Mouse (Mus musculus) lung, postnatal 0 days (tissue): ENCODE measurements around the gene Ifna16. TPM values are rescaled to one million over a fixed set of nuclear protein-coding genes. Genes with fewer than 3 reads are reported as not detected.

ENCODE experiments used
- ATAC-seq: fragments of 200-750 bp; cut with Nextera tagmentation; 2 replicates; pipeline ENCODE4 v1.8.0; 2017; ENCODE audit warnings: moderate library complexity
- DNase-seq: peaks from one replicate; pipeline ENCODE4 v3.0.0-alpha.2; 2016; ENCODE audit warnings: low spot score
- H3K27ac ChIP-seq: fragments of 300-500 bp; sonication (generic); 2 replicates; pipeline ENCODE4 v1.5.1; 2014; ENCODE audit warnings: antibody characterized with exemption, mild to moderate bottlenecking, low read length, mixed read lengths
- H3K27me3 ChIP-seq: fragments of 300-500 bp; sonication (generic); replicated peaks from 2 replicates; pipeline ENCODE4 v1.6.1; 2014; ENCODE audit warnings: low read length, mixed read lengths; ENCODE audit not compliant: insufficient read depth
- H3K36me3 ChIP-seq: fragments of 300-500 bp; sonication (generic); 2 replicates; pipeline ENCODE4 v1.6.1; 2014; ENCODE audit warnings: low read length, mixed read lengths; ENCODE audit not compliant: insufficient read depth
- H3K4me1 ChIP-seq: fragments of 300-500 bp; sonication (generic); 2 replicates; pipeline ENCODE4 v1.6.1; 2014; ENCODE audit warnings: antibody characterized with exemption, low read depth, low read length, mixed read lengths; ENCODE audit not compliant: insufficient read depth
- H3K4me2 ChIP-seq: fragments of 300-500 bp; sonication (generic); replicated peaks from 2 replicates; pipeline ENCODE4 v1.6.1; 2014; ENCODE audit warnings: low read depth, mild to moderate bottlenecking, low read length, moderate library complexity, mixed read lengths
- H3K4me3 ChIP-seq: fragments of 300-500 bp; sonication (generic); 2 replicates; pipeline ENCODE4 v1.5.1; 2014; ENCODE audit warnings: low read depth, low read length
- H3K9ac ChIP-seq: fragments of 300-500 bp; sonication (generic); replicated peaks from 2 replicates; pipeline ENCODE4 v1.6.1; 2014; ENCODE audit warnings: low read depth, mild to moderate bottlenecking
- H3K9me3 ChIP-seq: fragments of 300-500 bp; sonication (generic); 2 replicates; pipeline ENCODE4 v1.6.1; 2016; ENCODE audit warnings: low read length, mixed read lengths
- CTCF ChIP-seq: IDR thresholded peaks from 2 replicates; pipeline ENCODE4 v1.5.1; 2016; ENCODE audit warnings: antibody characterized with exemption, mild to moderate bottlenecking
- EP300 ChIP-seq: IDR thresholded peaks from 2 replicates; pipeline ENCODE4 v1.6.1; 2016; ENCODE audit warnings: antibody characterized with exemption, mild to moderate bottlenecking, control low read depth
- WGBS: fragments of 180-500 bp; shearing (Covaris S2); extraction: QIAGEN DNeasy Blood & Tissue Kit; methylation state at CpG from one replicate; pipeline ENCODE4 v1.1.7; 2014; 5-methylcytosine and 5-hydroxymethylcytosine counted together
- polyA plus RNA-seq: library from polyadenylated mRNA; unstranded; fragments of >200 nt; fragmentation: Nextera tagmentation; extraction: Ambion mirVana; gene quantifications from 2 replicates; pipeline ENCODE4 v1.2.1, GENCODE M21; 2015

Ifna16 gene
- polyA plus RNA-seq, 1 experiment from 2014 or later = not detected

DNA sequence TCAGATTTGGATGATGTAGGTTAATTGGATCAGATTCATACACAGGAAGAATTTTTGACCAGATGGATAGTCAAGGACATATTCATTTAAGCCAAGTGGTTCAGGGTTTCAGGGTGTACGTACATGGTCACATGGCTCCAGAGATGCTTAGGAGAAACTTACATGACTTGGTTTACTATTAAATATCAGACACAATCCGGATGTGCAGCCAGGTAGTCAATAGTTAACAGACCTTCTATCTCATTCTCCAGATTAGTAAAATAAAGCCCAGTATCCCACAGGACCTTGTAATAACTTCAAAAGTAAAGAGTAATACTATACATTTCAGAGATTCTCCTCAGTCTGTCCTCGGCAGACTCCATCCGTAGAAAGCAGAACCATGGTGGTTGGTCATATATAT lies 42.4 kb downstream of the Ifna16 start, which contains the start of gene C87499:
TSS of gene C87499 (minus strand) at position 101 of the 400 bp plus-strand sequence.
- no peak within 1 kb of the TSS for H3K9ac ChIP-seq
- no peak within 1 kb of the TSS for H3K4me3 ChIP-seq
- H3K27me3 ChIP-seq = no peaks in the 10 kb centered on the region
- no peaks in the 10 kb centered on the region for H3K4me1 ChIP-seq
- H3K4me2 ChIP-seq = no peak within 1 kb of the TSS
- H3K9me3 ChIP-seq = no peaks in the 10 kb centered on the region
- H3K27ac ChIP-seq = no peak within 1 kb of the TSS
- H3K36me3 ChIP-seq = no peaks in the 10 kb centered on the region
- 85% methylated on average over 4 of the region's 4 CpGs for WGBS
- no peak for DNase-seq
- no peak for TF ChIP-seq EP300
- no peak for TF ChIP-seq CTCF
- ATAC-seq = no peak

Other genes with a start within 250 kb of the Ifna16 start
- gene Hacd4, start 238.0 kb downstream of the Ifna16 start, polyA plus RNA-seq = 10.2 and 11.3 TPM in 2 replicates
- gene Ifnb1, start 154.2 kb downstream of the Ifna16 start, polyA plus RNA-seq = not detected in 2 replicates
- not detected in 2 replicates for gene Ifna15, start 118.7 kb downstream of the Ifna16 start, polyA plus RNA-seq
- not detected in 2 replicates for gene Ifna14, start 105.1 kb downstream of the Ifna16 start, polyA plus RNA-seq
- gene Ifna9, start 84.5 kb downstream of the Ifna16 start, polyA plus RNA-seq = not detected in 2 replicates
- not detected in 2 replicates for gene Ifna12, start 73.5 kb downstream of the Ifna16 start, polyA plus RNA-seq
- not detected in 2 replicates for gene C87499, start 42.5 kb downstream of the Ifna16 start, polyA plus RNA-seq
- not detected in 2 replicates for gene Ifna13, start 32.5 kb downstream of the Ifna16 start, polyA plus RNA-seq
- gene Ifna2, start 7.0 kb upstream of the Ifna16 start, polyA plus RNA-seq = not detected in 2 replicates
- not detected in 2 replicates for gene Ifnab, start 14.4 kb upstream of the Ifna16 start, polyA plus RNA-seq
- gene Gm26566, start 44.9 kb upstream of the Ifna16 start, polyA plus RNA-seq = 0.19 TPM in 1 of 2 replicates, not detected in the other
- gene Klhl9, start 45.5 kb upstream of the Ifna16 start, polyA plus RNA-seq = 54.1 and 59.7 TPM in 2 replicates
- gene Gm13271, start 77.9 kb upstream of the Ifna16 start, polyA plus RNA-seq = not detected in 2 replicates
- gene Gm13283, start 83.2 kb upstream of the Ifna16 start, polyA plus RNA-seq = 0.38 and 0.44 TPM in 2 replicates
- gene Gm13290, start 96.9 kb upstream of the Ifna16 start, polyA plus RNA-seq = 0.40 TPM in 1 of 2 replicates, not detected in the other
- not detected in 2 replicates for gene Gm13289, start 100.0 kb upstream of the Ifna16 start, polyA plus RNA-seq
- gene Gm13272, start 102.9 kb upstream of the Ifna16 start, polyA plus RNA-seq = not detected in 2 replicates
- 0.26 and 0.61 TPM in 2 replicates for gene Ifnz, start 105.2 kb upstream of the Ifna16 start, polyA plus RNA-seq
- gene Gm13276, start 108.8 kb upstream of the Ifna16 start, polyA plus RNA-seq = 0.30 TPM in 1 of 2 replicates, not detected in the other
- not detected in 2 replicates for gene Gm13277, start 111.7 kb upstream of the Ifna16 start, polyA plus RNA-seq
- gene Gm13278, start 114.6 kb upstream of the Ifna16 start, polyA plus RNA-seq = not detected in 2 replicates
- not detected in 2 replicates for gene Gm13275, start 117.6 kb upstream of the Ifna16 start, polyA plus RNA-seq
- gene Gm13279, start 120.5 kb upstream of the Ifna16 start, polyA plus RNA-seq = not detected in 2 replicates
- gene Gm13285, start 122.7 kb upstream of the Ifna16 start, polyA plus RNA-seq = 1.8 and 2.4 TPM in 2 replicates
- gene Gm13287, start 126.3 kb upstream of the Ifna16 start, polyA plus RNA-seq = not detected in 2 replicates
- gene Gm13288, start 128.6 kb upstream of the Ifna16 start, polyA plus RNA-seq = 0.05 TPM in 1 of 2 replicates, not detected in the other
- not detected in 2 replicates for gene Ifna7, start 139.3 kb upstream of the Ifna16 start, polyA plus RNA-seq
- gene Ifna11, start 143.0 kb upstream of the Ifna16 start, polyA plus RNA-seq = not detected in 2 replicates
- not detected in 2 replicates for gene Ifna6, start 150.5 kb upstream of the Ifna16 start, polyA plus RNA-seq
- gene Ifna5, start 158.6 kb upstream of the Ifna16 start, polyA plus RNA-seq = not detected in 2 replicates
- gene Ifna4, start 164.9 kb upstream of the Ifna16 start, polyA plus RNA-seq = not detected in 2 replicates
- gene Ifna1, start 173.2 kb upstream of the Ifna16 start, polyA plus RNA-seq = not detected in 2 replicates
- gene Ifne, start 203.3 kb upstream of the Ifna16 start, polyA plus RNA-seq = not detected in 2 replicates